Mouse (Mus musculus) E14TG2a.4 (cell line): ENCODE measurements at regions not wholly inside any gene's neighbourhood (a gene's known extent, or its start where the extent isn't known, plus 50 kb on each side); places are given as distances from the start of the nearest gene placed in this dataset.
"Not testable (repeated sequence)": the region's sequence is repeated elsewhere in the genome, so short reads cannot be mapped to it uniquely, and the experiment has no call there.

Experiments used
- H3K27me3 ChIP-seq: 2 replicates; pipeline ENCODE4 v1.6.1; 2014; ENCODE audit warnings: low read length, control low read depth; ENCODE audit not compliant: insufficient read depth
- H3K36me3 ChIP-seq: 2 replicates; pipeline ENCODE4 v1.6.1; 2014; ENCODE audit warnings: low read length, control low read depth; ENCODE audit not compliant: insufficient read depth
- H3K4me1 ChIP-seq: replicated peaks from 2 replicates; pipeline ENCODE4 v1.6.1; 2014; ENCODE audit warnings: low read depth, low read length, control low read depth
- H3K4me3 ChIP-seq: replicated peaks from 2 replicates; pipeline ENCODE4 v1.5.1; 2014; ENCODE audit warnings: mild to moderate bottlenecking, low read length
- H3K9me3 ChIP-seq: 2 replicates; pipeline ENCODE4 v1.6.1; 2014; ENCODE audit warnings: low read length, control low read depth

DNA sequence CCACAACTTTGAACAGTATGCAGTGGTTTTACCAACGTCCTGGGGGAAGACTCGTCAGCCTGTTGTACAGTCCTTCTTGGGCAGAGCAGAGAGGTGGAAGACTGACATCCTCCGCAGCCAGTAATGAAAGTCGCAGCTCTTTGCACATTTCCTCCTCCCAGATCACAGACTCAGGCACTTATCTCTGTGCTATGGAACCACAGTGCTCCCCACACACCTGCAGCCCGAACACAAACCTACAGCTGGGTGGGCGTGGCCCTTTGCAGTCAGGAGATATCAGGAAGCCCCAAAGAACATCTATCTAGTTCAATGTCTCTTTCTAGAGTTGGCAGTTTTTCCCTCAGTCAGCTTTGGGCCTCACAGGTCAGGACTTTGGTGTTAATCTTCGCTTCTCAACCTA, 524.0 kb downstream of the Dad1 start:
- H3K9me3 ChIP-seq, H3K27me3 ChIP-seq, H3K4me1 ChIP-seq, H3K36me3 ChIP-seq, H3K4me3 ChIP-seq: not testable (repeated sequence)

DNA sequence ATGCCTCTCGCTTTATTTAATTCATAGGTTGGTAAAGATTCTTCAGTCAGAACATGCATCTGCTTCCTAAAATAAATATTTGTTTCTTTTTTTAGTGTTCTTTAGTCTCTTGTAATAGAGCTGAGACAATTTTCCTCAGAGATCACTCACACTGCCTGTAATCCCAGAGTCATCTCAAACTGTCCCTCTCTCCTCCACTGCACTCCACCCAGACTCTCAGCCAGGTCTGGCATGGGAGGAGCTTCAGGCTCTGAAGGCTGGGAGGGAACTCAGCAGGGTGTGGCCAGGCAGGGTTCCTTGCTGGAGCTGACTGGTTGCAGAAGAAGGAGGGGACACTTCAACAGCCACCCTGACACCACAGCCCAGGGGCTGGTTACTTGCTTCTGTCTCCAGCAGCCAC, 524.8 kb downstream of the Dad1 start:
- not testable (repeated sequence) for H3K36me3 ChIP-seq, H3K27me3 ChIP-seq, H3K9me3 ChIP-seq, H3K4me3 ChIP-seq, H3K4me1 ChIP-seq

DNA sequence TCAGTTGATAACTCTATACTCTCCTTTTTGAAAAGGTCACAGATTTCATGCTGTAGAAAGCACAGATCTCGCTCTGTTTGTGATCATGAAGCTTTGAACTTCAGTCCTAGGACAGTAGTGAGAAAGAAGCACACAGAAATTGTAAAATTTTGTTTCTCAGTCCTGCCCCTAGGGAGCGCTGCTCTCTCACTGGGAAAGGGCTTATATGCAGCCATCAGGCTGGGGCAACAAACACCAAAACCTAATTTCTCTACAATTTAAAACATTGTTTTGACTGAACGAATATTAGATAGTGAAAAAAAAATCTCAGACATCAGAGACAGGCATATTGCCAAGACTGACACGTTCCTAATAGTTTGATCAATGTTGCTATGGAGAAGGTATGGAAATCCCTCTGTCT, 527.0 kb downstream of the Dad1 start:
- not testable (repeated sequence) for H3K4me3 ChIP-seq, H3K36me3 ChIP-seq, H3K4me1 ChIP-seq, H3K27me3 ChIP-seq, H3K9me3 ChIP-seq

DNA sequence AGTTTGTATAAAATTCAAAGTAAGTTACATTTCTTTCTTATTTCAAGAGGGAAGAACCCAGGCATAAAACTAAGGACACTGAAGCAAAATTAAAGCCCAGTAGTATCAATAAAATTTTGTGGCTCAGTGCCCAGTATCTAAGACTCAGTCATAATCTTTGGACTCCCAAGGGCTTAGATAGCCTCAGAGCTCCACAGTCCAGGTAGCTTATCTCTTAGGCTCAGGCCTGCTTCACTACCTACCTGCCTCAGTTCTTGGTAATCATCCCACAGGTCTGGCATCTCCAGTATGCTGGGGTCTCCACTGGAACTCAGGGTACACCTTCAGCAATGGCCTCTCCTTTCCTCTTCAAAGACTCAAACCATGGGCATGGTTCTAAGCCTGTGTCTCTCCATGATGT, 530.3 kb downstream of the Dad1 start:
- not testable (repeated sequence) for H3K4me1 ChIP-seq, H3K9me3 ChIP-seq, H3K4me3 ChIP-seq, H3K36me3 ChIP-seq, H3K27me3 ChIP-seq

DNA sequence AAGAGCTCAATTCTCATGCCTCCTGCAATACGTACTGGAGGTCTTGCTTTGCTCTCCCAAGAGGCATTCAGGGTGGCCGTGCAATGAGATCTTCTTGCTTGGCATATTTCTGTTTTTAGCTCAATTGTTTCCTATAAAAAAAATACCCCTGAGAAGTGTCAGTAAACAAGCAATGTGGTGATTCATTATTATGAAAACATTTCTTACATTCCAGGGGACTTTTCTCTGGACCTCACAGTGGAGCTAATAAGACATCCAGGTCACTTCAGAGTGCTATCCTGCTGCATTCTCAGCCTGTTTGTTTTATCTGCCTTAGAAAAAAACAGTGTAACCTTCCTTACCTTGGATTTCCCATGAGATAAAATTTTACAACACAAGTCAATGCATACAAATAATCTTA, 532.0 kb downstream of the Dad1 start:
- H3K27me3 ChIP-seq, H3K4me3 ChIP-seq, H3K9me3 ChIP-seq, H3K36me3 ChIP-seq, H3K4me1 ChIP-seq: not testable (repeated sequence)

DNA sequence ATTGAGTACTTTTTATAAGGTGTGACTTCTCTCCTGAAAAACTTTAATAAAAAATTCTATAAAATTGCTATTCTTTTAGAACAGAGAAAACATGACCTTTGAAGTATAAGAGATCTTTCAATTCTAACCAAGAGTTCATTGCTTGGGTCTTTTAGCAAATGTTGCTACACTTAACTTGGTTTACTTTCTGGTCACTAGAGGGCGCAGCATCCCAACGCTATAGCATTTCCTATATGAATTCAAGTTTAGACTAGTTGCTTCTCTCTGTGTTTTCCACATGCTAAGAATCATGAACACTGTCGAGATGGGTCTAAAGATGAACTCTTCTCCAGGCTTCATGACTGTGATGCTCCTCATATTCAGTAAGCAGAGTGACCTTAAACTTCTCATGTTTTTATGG, 544.3 kb downstream of the Dad1 start:
- not testable (repeated sequence) for H3K4me1 ChIP-seq, H3K27me3 ChIP-seq, H3K4me3 ChIP-seq

DNA sequence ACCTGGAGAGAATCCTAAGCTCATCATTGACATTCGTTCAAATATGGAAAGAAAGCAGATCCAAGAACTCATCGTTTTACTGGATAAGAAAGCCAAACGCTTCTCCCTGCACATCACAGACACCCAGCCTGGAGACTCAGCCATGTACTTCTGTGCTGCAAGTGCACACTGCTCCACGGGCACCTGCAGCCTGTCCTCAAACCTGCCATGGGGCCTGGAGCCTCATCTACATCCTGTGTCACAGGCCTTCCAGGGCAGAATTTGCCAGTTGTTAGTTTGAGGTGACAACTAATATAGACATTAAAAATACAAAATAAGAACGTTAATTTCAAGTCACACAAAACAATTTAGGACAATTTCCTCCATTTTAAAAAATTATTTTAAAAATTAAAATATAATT, 549.6 kb downstream of the Dad1 start:
- not testable (repeated sequence) for H3K27me3 ChIP-seq, H3K4me3 ChIP-seq, H3K36me3 ChIP-seq, H3K9me3 ChIP-seq, H3K4me1 ChIP-seq

More for the DNA sequence above, 544.3 kb downstream of the Dad1 start:
- not testable (repeated sequence) for H3K36me3 ChIP-seq, H3K9me3 ChIP-seq

DNA sequence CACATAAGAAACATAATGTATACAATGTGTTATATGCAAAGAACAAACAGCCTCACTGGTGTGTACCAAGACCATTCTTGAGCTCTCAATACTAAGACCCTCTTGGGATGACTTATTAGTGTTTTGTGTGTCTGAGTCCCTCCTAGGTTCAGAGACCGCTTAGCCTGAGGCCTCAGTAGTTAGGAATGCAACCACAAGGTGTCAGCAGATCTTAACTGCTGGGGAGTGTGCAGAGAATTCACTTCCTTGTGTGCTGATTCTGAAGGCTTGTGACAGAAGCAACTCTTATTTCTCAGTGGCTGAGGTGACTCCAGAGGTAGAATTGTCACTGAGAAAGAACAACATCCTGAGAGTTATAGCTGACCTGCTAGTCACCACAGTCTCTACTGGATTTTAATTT, 550.3 kb downstream of the Dad1 start:
- not testable (repeated sequence) for H3K4me1 ChIP-seq, H3K4me3 ChIP-seq, H3K27me3 ChIP-seq, H3K36me3 ChIP-seq, H3K9me3 ChIP-seq

DNA sequence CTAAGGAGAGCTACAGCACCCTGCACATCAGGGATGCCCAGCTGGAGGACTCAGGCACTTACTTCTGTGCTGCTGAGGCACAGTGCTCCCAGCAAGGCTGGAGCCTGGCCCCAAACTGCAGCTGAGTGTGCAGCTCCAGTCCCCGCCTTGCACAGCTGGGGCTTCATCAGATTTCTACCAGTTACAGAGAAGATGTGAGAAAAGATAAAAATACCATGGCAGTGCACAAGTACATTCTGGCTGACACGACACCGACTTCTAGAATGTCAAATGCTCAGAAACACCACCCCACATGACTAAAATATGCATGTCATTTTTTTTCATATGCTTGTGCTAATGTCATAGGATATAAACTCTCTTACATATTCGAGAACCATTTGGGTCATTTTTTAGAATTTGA, 569.8 kb downstream of the Dad1 start:
- not testable (repeated sequence) for H3K9me3 ChIP-seq, H3K4me3 ChIP-seq, H3K4me1 ChIP-seq, H3K27me3 ChIP-seq, H3K36me3 ChIP-seq

DNA sequence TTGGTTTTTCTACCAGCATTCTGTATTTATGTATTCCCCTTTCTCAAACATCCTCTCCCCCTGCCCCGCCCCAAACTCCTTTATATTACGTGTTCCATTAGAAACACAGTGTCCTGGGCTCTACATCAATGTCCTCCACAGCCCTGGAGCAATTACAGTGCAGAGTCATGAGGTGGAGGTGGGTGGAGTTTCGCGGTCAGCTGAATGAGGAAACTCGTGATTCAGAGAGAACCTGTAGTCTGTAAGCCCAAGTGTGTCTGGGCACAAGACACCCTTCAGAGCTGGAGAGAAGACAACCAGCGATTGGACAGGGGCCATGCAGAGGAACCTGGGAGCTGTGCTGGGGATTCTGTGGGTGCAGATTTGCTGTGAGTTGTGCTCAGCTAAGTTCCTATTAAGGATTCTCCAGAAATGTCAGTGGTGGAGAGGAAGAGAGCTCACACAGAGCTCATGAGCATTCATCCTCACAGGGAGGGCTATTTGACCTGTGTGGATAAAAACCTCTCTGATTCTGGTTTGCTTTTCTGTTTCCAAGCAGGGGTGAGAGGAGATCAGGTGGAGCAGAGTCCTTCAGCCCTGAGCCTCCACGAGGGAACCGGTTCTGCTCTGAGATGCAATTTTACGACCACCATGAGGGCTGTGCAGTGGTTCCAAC, 570.4 kb downstream of the Dad1 start:
- H3K27me3 ChIP-seq, H3K36me3 ChIP-seq, H3K9me3 ChIP-seq, H3K4me1 ChIP-seq, H3K4me3 ChIP-seq: not testable (repeated sequence)

DNA sequence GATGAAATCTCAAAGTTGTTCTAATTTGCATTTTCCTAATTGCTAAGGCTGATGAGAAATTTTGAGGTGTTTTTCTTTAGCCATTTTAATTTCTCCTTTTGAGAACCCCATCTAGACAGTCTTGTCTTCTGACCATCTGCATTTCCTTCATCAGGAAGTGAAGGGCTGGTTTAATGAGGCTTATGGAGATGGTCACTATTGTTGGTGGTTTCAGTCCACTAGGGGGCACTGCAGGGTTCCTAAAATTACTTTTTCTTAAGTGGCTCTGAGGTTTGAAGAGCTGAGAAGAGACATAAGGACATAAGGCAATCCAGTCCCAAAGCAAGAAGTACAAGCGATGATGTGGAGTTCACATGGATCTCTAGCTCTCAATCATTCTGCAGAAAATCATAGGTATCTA, 571.2 kb downstream of the Dad1 start:
- not testable (repeated sequence) for H3K27me3 ChIP-seq, H3K36me3 ChIP-seq, H3K4me1 ChIP-seq, H3K9me3 ChIP-seq, H3K4me3 ChIP-seq

DNA sequence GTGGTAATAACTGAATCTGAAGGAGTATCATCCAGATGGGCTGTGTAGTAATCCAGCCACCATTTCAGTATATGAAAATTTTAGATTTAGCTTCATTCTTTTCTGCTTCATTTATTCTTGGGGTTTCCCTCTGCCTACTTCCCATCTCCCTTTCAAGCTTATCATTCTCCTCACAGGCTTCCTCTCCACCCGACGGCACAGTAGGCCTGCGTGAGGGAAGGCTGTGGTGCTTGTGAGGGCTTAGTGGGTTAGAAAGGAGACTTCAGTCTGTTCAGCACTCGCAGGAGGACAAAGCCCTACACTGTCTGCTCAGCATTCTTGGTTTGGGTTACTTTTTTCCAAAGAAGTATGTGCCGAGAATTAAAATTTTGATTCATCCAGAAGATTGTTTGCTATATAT, 572.6 kb downstream of the Dad1 start:
- not testable (repeated sequence) for H3K4me1 ChIP-seq, H3K4me3 ChIP-seq, H3K9me3 ChIP-seq, H3K36me3 ChIP-seq, H3K27me3 ChIP-seq
